Mouse (Mus musculus) thymus, adult 2 months (tissue): ENCODE measurements at regions not wholly inside any gene's neighbourhood (a gene's known extent, or its start where the extent isn't known, plus 50 kb on each side); places are given as distances from the start of the nearest gene placed in this dataset.

Source experiments
- CTCF ChIP-seq: fragments of 200-500 bp; IDR thresholded peaks from 2 replicates; pipeline ENCODE4 v1.5.1; 2012; ENCODE audit warnings: mild to moderate bottlenecking, control low read depth, low read length, moderate library complexity, borderline replicate concordance; ENCODE audit not compliant: control insufficient read depth, poor library complexity, insufficient read depth; ENCODE audit errors: extremely low read depth
- POLR2A ChIP-seq: fragments of 200-500 bp; IDR thresholded peaks from 2 replicates; pipeline ENCODE4 v1.6.1; 2012; ENCODE audit warnings: mild to moderate bottlenecking, low read length, control low read depth, moderate library complexity; ENCODE audit not compliant: control insufficient read depth, poor library complexity, insufficient read depth; ENCODE audit errors: extremely low read depth

DNA sequence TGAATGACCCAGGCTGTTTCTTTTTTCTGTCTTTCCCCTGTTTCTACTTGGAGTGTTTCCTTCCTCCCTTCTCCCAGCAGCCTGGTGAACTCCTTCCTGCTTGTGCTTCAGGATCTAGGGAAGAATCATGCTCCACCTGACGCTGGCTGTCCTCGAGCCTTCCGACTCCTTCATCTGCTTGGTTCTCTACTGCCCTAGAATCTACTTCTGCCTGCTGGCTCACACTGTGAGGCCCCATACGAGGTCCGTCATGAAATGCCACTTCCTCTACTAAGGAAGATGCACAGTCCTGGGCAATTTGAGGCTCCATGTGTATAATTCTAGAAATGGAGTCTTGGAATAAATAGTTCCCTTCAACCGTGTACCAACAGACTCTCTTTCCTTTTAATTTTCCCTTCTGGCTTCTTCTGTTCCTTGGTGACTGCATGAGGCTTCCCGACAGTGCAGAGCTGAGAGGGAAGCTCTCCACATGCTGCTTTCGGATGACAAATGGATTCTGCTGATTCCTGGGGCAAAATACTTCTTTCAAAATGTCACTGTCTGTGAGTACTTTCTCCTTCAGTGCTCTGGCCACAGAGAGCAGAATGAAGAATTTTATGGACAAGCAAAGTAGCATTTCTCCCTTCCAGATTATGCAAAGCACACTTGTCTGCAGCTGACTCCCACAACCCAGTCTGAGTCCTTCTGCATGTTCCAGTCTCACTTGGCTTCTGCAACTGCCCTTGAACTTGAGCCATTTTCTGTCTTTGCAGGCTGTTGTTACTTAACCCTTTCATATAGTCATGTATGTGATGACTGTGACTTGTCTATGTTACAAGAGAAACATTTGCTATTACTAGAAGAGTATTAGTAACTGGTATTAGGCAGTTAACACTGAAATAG lies 341.1 kb upstream of the Kif2a start:
- TF ChIP-seq POLR2A: no peak
- TF ChIP-seq CTCF: no peak
